Comparison of ENCODE assay signal across 28 mouse cellular contexts in the genomic region with DNA sequence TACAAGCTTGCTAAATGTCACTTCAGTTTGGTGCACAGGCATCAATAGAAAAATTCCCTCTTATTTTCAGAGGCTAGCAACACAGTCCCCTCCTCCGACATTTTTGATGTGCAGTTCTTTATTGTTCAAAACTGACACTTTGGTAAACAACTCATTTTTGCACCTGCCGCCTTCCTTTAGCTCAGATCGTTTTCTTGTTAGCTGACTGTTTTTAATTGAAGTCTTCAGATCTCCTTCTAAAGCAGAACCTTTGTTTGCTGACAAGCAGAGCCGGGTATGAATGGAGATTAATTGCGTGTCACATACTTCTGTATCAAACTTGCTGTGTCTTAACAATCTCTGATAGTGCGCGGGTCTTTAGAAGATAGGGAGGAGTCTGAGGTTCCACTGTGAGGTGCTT. TPM values are rescaled to one million over a fixed set of nuclear protein-coding genes. Genes with fewer than 3 reads are reported as not detected.
A peak's percentile ranks its signal among the peaks of the same experiment; 100 is the strongest.
DNase-seq lines count a peak whose midpoint lies in the region; ATAC-seq and TF ChIP-seq lines count a peak whose summit lies in the region.
"Had no signal": no experiment of that assay in that cellular context is flagged by ENCODE, and none has a peak within 500 bp of the region (broad histone marks: within the 10 kb centered on the region; RNA-seq: fewer than 3 reads in every experiment).

No protein-coding gene starts in this region.

- peaks cover 32% of the 10 kb centered on the region for H3K4me1 ChIP-seq in forebrain, embryonic 14.5 days (ENCODE audit: control insufficient read depth, insufficient read depth, low read length)
- H3K4me1 ChIP-seq in forebrain, embryonic 16.5 days (replicated peaks; ENCODE audit: control insufficient read depth, insufficient read depth, low read length): peaks cover 34% of the 10 kb centered on the region
- peaks cover 36% of the 10 kb centered on the region for H3K4me1 ChIP-seq in hindbrain, embryonic 15.5 days (replicated peaks)
- H3K4me1 ChIP-seq in hindbrain, embryonic 10.5 days (replicated peaks): peaks cover 32% of the 10 kb centered on the region
- peaks cover 6% of the 10 kb centered on the region; the same call in 1 of the 2 replicates for H3K4me1 ChIP-seq in spleen, adult 2 months (ENCODE audit: control insufficient read depth, insufficient read depth, insufficient read length)

- no peak overlapping the region for H3K9ac ChIP-seq in forebrain, embryonic 14.5 days (ENCODE audit: low read length)
- H3K9ac ChIP-seq in forebrain, embryonic 16.5 days (replicated peaks; ENCODE audit: low read depth, low read length): no peak overlapping the region
- no peak overlapping the region for H3K9ac ChIP-seq in hindbrain, embryonic 15.5 days
- H3K9ac ChIP-seq: forebrain, embryonic 12.5 days; limb, embryonic 13.5 days; liver, embryonic 12.5 days; midbrain, embryonic 15.5 days; neural tube, embryonic 13.5 days had no signal

- H3K9me3 ChIP-seq in forebrain, embryonic 14.5 days (replicated peaks; ENCODE audit: control insufficient read depth, low read length): no peaks in the 10 kb centered on the region
- H3K9me3 ChIP-seq in forebrain, embryonic 16.5 days (ENCODE audit: control insufficient read depth, low read length): no peaks in the 10 kb centered on the region
- H3K9me3 ChIP-seq in hindbrain, embryonic 15.5 days: no peaks in the 10 kb centered on the region
- H3K9me3 ChIP-seq in hindbrain, embryonic 10.5 days: no peaks in the 10 kb centered on the region
- H3K9me3 ChIP-seq: embryonic facial prominence, embryonic 10.5 days; forebrain, embryonic 12.5 days; limb, embryonic 13.5 days; liver, embryonic 12.5 days; midbrain, embryonic 15.5 days; neural tube, embryonic 13.5 days had no signal

- ATAC-seq in forebrain, embryonic 14.5 days: peak; percentile 29; the same call in 1 of the 2 replicates
- ATAC-seq in forebrain, embryonic 16.5 days: no peak; the same call in 1 of the 2 replicates
- ATAC-seq in hindbrain, embryonic 15.5 days (ENCODE audit: low FRiP score, low read depth): no peak
- no peak for ATAC-seq in megakaryocyte, adult 5-6 weeks (ENCODE audit: poor library complexity, severe bottlenecking)
- ATAC-seq: hindbrain, postnatal 0 days; intestine, embryonic 16.5 days; liver, embryonic 12.5 days; midbrain, embryonic 15.5 days; Patski had no signal

- no peak for TF ChIP-seq CTCF in spleen, adult 2 months (IDR thresholded peaks at IDR 0.05; ENCODE audit: extremely low read depth, insufficient read depth, insufficient read length, insufficient replicate concordance)

- H3K27me3 ChIP-seq in forebrain, embryonic 14.5 days (replicated peaks; ENCODE audit: control insufficient read depth, insufficient read depth, low read length): peaks cover 2% of the 10 kb centered on the region; the same call in 1 of the 2 replicates
- H3K27me3 ChIP-seq in forebrain, embryonic 16.5 days (replicated peaks; ENCODE audit: control insufficient read depth, insufficient read depth, low read length): peaks cover 5% of the 10 kb centered on the region; the same call in 1 of the 2 replicates
- H3K27me3 ChIP-seq in hindbrain, embryonic 15.5 days: no peaks in the 10 kb centered on the region
- peaks cover 52% of the 10 kb centered on the region for H3K27me3 ChIP-seq in hindbrain, embryonic 10.5 days (ENCODE audit: insufficient read depth, poor library complexity, severe bottlenecking)
- no peaks in the 10 kb centered on the region for H3K27me3 ChIP-seq in spleen, adult 2 months (ENCODE audit: control insufficient read depth, insufficient read depth, low read length)
- H3K27me3 ChIP-seq: midbrain, embryonic 15.5 days; Patski had no signal

- H3K27ac ChIP-seq in forebrain, embryonic 14.5 days (ENCODE audit: low read depth, low read length): no peak overlapping the region
- no peak overlapping the region for H3K27ac ChIP-seq in forebrain, embryonic 16.5 days (ENCODE audit: low read length)
- peak overlapping the region; percentile 28; the same call in 1 of the 2 replicates for H3K27ac ChIP-seq in hindbrain, embryonic 15.5 days (replicated peaks)
- H3K27ac ChIP-seq in hindbrain, embryonic 10.5 days: no peak overlapping the region
- H3K27ac ChIP-seq in spleen, adult 2 months (ENCODE audit: insufficient read depth, low read length): peak overlapping the region; percentile 41; the same call in 1 of the 2 replicates
- H3K27ac ChIP-seq: embryonic facial prominence, embryonic 10.5 days; forebrain, embryonic 12.5 days; hindbrain, postnatal 0 days; limb, embryonic 13.5 days; liver, embryonic 12.5 days; midbrain, embryonic 15.5 days; neural tube, embryonic 13.5 days; stomach, postnatal 0 days had no signal

- H3K4me2 ChIP-seq in forebrain, embryonic 14.5 days (ENCODE audit: low read length): no peak overlapping the region
- H3K4me2 ChIP-seq in forebrain, embryonic 16.5 days (ENCODE audit: low read length): no peak overlapping the region
- H3K4me2 ChIP-seq in hindbrain, embryonic 15.5 days: no peak overlapping the region
- H3K4me2 ChIP-seq: forebrain, embryonic 12.5 days; limb, embryonic 13.5 days; liver, embryonic 12.5 days; midbrain, embryonic 15.5 days; neural tube, embryonic 13.5 days had no signal

- H3K4me3 ChIP-seq in forebrain, embryonic 14.5 days (ENCODE audit: low read depth, low read length): no peak overlapping the region
- H3K4me3 ChIP-seq in forebrain, embryonic 16.5 days (replicated peaks; ENCODE audit: low read length): no peak overlapping the region
- no peak overlapping the region for H3K4me3 ChIP-seq in hindbrain, embryonic 15.5 days
- H3K4me3 ChIP-seq in hindbrain, embryonic 10.5 days: no peak overlapping the region
- H3K4me3 ChIP-seq in spleen, adult 2 months (ENCODE audit: extremely low read depth, insufficient read depth, insufficient read length): peak overlapping the region; percentile 20
- H3K4me3 ChIP-seq: embryonic facial prominence, embryonic 10.5 days; forebrain, embryonic 12.5 days; limb, embryonic 13.5 days; liver, embryonic 12.5 days; midbrain, embryonic 15.5 days; myocyte; neural tube, embryonic 13.5 days had no signal

- peak; percentile 56 for DNase-seq in forebrain, embryonic 14.5 days (ENCODE audit: low spot score)
- DNase-seq in hindbrain, embryonic 10.5 days (ENCODE audit: low spot score): no peak
- DNase-seq in spleen, adult 2 months (ENCODE audit: low read depth in 1 of 2, low spot score in 2 of 2): no peak
- DNase-seq in spleen, postnatal 36 days (ENCODE audit: low spot score in 2 of 2): no peak
- peak; percentile 40 for DNase-seq in thymus, postnatal 25 days
- DNase-seq: cerebellum, adult 11-12 months; cerebellum, postnatal 10 days; gastrocnemius, postnatal 14 days; heart, adult 11 months; heart, postnatal 36 days; kidney, adult 9 months; kidney, postnatal 14 days; layer of hippocampus, postnatal 36 days; lung, postnatal 10 days had no signal

- TF ChIP-seq POLR2A in spleen, adult 2 months (IDR thresholded peaks at IDR 0.05; ENCODE audit: low read depth, low read length): no peak

- WGBS in forebrain, embryonic 14.5 days: 6% methylated on average over 7 of the region's 7 CpGs
- WGBS in forebrain, embryonic 16.5 days: 7% methylated on average over 7 of the region's 7 CpGs
- 34% methylated on average over 7 of the region's 7 CpGs for WGBS in hindbrain, embryonic 15.5 days
- 62% methylated on average over 7 of the region's 7 CpGs for WGBS in hindbrain, embryonic 10.5 days
- 43% methylated on average over 7 of the region's 7 CpGs for WGBS in spleen, adult 2 months

- H3K36me3 ChIP-seq in forebrain, embryonic 14.5 days (ENCODE audit: control insufficient read depth, insufficient read depth, low read length): no peaks in the 10 kb centered on the region
- H3K36me3 ChIP-seq in forebrain, embryonic 16.5 days (ENCODE audit: control insufficient read depth, insufficient read depth): no peaks in the 10 kb centered on the region
- no peaks in the 10 kb centered on the region for H3K36me3 ChIP-seq in hindbrain, embryonic 15.5 days
- no peaks in the 10 kb centered on the region for H3K36me3 ChIP-seq in hindbrain, embryonic 10.5 days
- no peaks in the 10 kb centered on the region for H3K36me3 ChIP-seq in spleen, adult 2 months (ENCODE audit: control insufficient read depth, insufficient read depth, low read length)
- H3K36me3 ChIP-seq: embryonic facial prominence, embryonic 10.5 days; forebrain, embryonic 12.5 days; limb, embryonic 13.5 days; liver, embryonic 12.5 days; midbrain, embryonic 15.5 days; neural tube, embryonic 13.5 days had no signal

RNA-seq across cellular contexts. Expression of a gene that starts 2.0 kb away (rescaled TPM):
- 2.4 and 2.8 TPM in 2 replicates for polyA plus RNA-seq in forebrain, embryonic 14.5 days (2014; fragmentation: Nextera tagmentation; extraction: Ambion mirVana)
- 2.1 and 3.4 TPM in 2 replicates for polyA plus RNA-seq in forebrain, embryonic 16.5 days (2015; fragmentation: Nextera tagmentation; extraction: Ambion mirVana)
- 6.1 and 6.5 TPM in 2 replicates for polyA plus RNA-seq in hindbrain, embryonic 15.5 days (2015; fragmentation: Nextera tagmentation; extraction: Ambion mirVana)
- 0.61 and 1.3 TPM in 2 replicates for polyA plus RNA-seq in hindbrain, embryonic 10.5 days (2016; fragmentation: Nextera tagmentation; extraction: Ambion mirVana)
- polyA plus RNA-seq in spleen, adult 2 months (2012; rRNA removed): 20.1 and 22.3 TPM in 2 replicates
- total RNA-seq in megakaryocyte, adult 5-6 weeks (2015): 5.2 and 8.5 TPM in 2 replicates
- 3.8 and 5.0 TPM in 2 replicates for total RNA-seq in megakaryocyte, adult 5-6 weeks (2017)

Comparison
In these comparisons a context has a peak if more than half of its experiments do, and no peak if none do; other contexts are left out.
1. H3K27ac ChIP-seq: peak in hindbrain, embryonic 15.5 days (single experiment) and spleen, adult 2 months (single experiment); none in forebrain, embryonic 14.5 days (single experiment), forebrain, embryonic 16.5 days (single experiment) and hindbrain, embryonic 10.5 days (single experiment).
2. DNase-seq: peak in forebrain, embryonic 14.5 days (single experiment) and thymus, postnatal 25 days (single experiment); none in hindbrain, embryonic 10.5 days (single experiment), spleen, adult 2 months (0 of 2) and spleen, postnatal 36 days (0 of 2).